ENCODE assay signal across 28 mouse cellular contexts in the genomic region with DNA sequence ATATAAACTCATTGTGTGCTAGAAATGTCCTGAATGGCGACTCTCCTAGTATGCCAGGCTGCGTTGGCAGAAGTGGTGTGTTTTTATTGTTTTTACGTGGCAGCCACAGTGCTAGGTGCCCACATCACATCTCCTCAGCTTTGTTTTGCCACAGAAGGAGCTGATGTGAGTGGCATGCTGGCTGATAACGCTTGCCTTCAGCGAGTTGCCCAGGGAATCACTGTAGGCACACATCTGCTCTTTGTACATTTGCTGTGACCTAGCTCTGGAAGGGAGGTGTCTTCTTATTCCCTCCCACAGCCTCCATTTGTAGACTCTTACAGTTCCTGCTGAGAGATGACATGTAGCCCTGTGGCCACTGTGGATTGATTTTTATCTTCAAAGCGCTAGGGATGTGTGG. TPM values are rescaled to one million over a fixed set of nuclear protein-coding genes. Genes with fewer than 3 reads are reported as not detected.
DNase-seq lines count a peak whose midpoint lies in the region; ATAC-seq and TF ChIP-seq lines count a peak whose summit lies in the region.
"Had no signal": no experiment of that assay in that cellular context is flagged by ENCODE, and none has a peak within 500 bp of the region (broad histone marks: within the 10 kb centered on the region; RNA-seq: fewer than 3 reads in every experiment).

No protein-coding gene starts in this region.

- peaks cover 16% of the 10 kb centered on the region; the same call in 1 of the 2 replicates for H3K4me1 ChIP-seq in neural tube, embryonic 11.5 days (ENCODE audit: control insufficient read depth, insufficient read depth, low read length)

- 81% methylated on average over 6 of the region's 6 CpGs for WGBS in neural tube, embryonic 11.5 days

- no peak overlapping the region for H3K27ac ChIP-seq in gastrocnemius, adult 2 months
- no peak overlapping the region for H3K27ac ChIP-seq in neural tube, embryonic 11.5 days (ENCODE audit: low read depth, low read length)
- H3K27ac ChIP-seq: embryonic facial prominence, embryonic 13.5 days; embryonic facial prominence, embryonic 15.5 days; forebrain, embryonic 10.5 days; forebrain, embryonic 12.5 days had no signal

- no peak for ATAC-seq in neural tube, embryonic 11.5 days (ENCODE audit: insufficient read depth, low FRiP score, low TSS enrichment)
- peak; percentile 27 for ATAC-seq in common myeloid progenitor, adult 5-6 weeks (replicated peaks; ENCODE audit: low read depth, poor library complexity, severe bottlenecking)
- ATAC-seq in megakaryocyte-erythroid progenitor cell, adult 5-6 weeks (replicated peaks; ENCODE audit: low FRiP score, low TSS enrichment, poor library complexity, severe bottlenecking) = peak; percentile 68
- ATAC-seq: activated CD4-positive, CD25-positive, alpha-beta regulatory T cell, adult 4 months; CD4-positive, CD25-positive, alpha-beta regulatory T cell, adult 4 months; forebrain, embryonic 14.5 days; Patski had no signal

- H3K4me2 ChIP-seq in neural tube, embryonic 11.5 days (ENCODE audit: low read depth) = no peak overlapping the region
- H3K4me2 ChIP-seq: embryonic facial prominence, embryonic 13.5 days; embryonic facial prominence, embryonic 15.5 days; forebrain, embryonic 12.5 days had no signal

- no peak for TF ChIP-seq CTCF in gastrocnemius, adult 2 months (IDR thresholded peaks at IDR 0.05)

- H3K36me3 ChIP-seq in neural tube, embryonic 11.5 days (ENCODE audit: control insufficient read depth, insufficient read depth, low read length) = no peaks in the 10 kb centered on the region
- H3K36me3 ChIP-seq: embryonic facial prominence, embryonic 15.5 days; forebrain, embryonic 12.5 days; G1E had no signal

- no peaks in the 10 kb centered on the region for H3K9me3 ChIP-seq in neural tube, embryonic 11.5 days (ENCODE audit: control insufficient read depth, low read length)
- H3K9me3 ChIP-seq: embryonic facial prominence, embryonic 13.5 days; embryonic facial prominence, embryonic 15.5 days; forebrain, embryonic 10.5 days; forebrain, embryonic 12.5 days had no signal

- intact Hi-C loops in gastrocnemius, adult 2 months (cut with DNase I) = no loop called here
- intact Hi-C loops in gastrocnemius, postnatal 14 days (cut with DNase I; ENCODE audit: low total_unique reads) = no loop called here

- H3K9ac ChIP-seq in neural tube, embryonic 11.5 days (ENCODE audit: low read length) = no peak overlapping the region
- H3K9ac ChIP-seq: embryonic facial prominence, embryonic 13.5 days; embryonic facial prominence, embryonic 15.5 days; forebrain, embryonic 12.5 days had no signal

- H3K27me3 ChIP-seq in neural tube, embryonic 11.5 days (ENCODE audit: control insufficient read depth, insufficient read depth, low read length) = no peaks in the 10 kb centered on the region
- H3K27me3 ChIP-seq: CH12.LX; embryonic facial prominence, embryonic 13.5 days; embryonic facial prominence, embryonic 15.5 days; forebrain, embryonic 12.5 days; Patski had no signal

- peak; percentile 2 for DNase-seq in gastrocnemius, adult 2 months
- no peak for DNase-seq in gastrocnemius, postnatal 14 days
- DNase-seq in neural tube, embryonic 11.5 days (ENCODE audit: low spot score) = peak; percentile 8
- DNase-seq in neural tube, embryonic 10.5 days (ENCODE audit: extremely low spot score, low spot score) = no peak
- DNase-seq in layer of hippocampus, adult 9-10 months (ENCODE audit: low spot score) = no peak
- DNase-seq: adrenal gland, adult 8-10 months; adrenal gland, postnatal 14 days; adrenal gland, postnatal 36 days; B cell, adult 2 months; cerebellum, adult 11-12 months; cerebellum, adult 2 months; cerebellum, adult 9-10 months; cerebellum, postnatal 10 days; cerebellum, postnatal 25 days; embryo, embryonic 11 days had no signal

- no peak overlapping the region for H3K4me3 ChIP-seq in gastrocnemius, adult 2 months
- no peak overlapping the region for H3K4me3 ChIP-seq in neural tube, embryonic 11.5 days (ENCODE audit: low read depth, low read length)
- H3K4me3 ChIP-seq: embryonic facial prominence, embryonic 13.5 days; embryonic facial prominence, embryonic 15.5 days; erythroblast, embryonic 14.5 days; forebrain, embryonic 10.5 days; forebrain, embryonic 12.5 days had no signal

RNA-seq across cellular contexts. Expression of gene Ptpn14, which starts 24.2 kb away (rescaled TPM):
- total RNA-seq in gastrocnemius, adult 2 months (2021) = 10 to 100 TPM in 1 of 2 experiments, 1 to 10 TPM in 1; 9.3 to 15.1 TPM
- total RNA-seq in gastrocnemius, postnatal 14 days (2021) = 10 to 100 TPM; 11.0 to 12.9 TPM
- 7.5 and 8.4 TPM in 2 replicates for polyA plus RNA-seq in neural tube, embryonic 11.5 days (2014; fragmentation: Nextera tagmentation; extraction: Ambion mirVana)
- 2.0 and 2.3 TPM in 2 replicates for total RNA-seq in common myeloid progenitor, adult 5-6 weeks (2017)
- 9.0 and 16.3 TPM in 2 replicates for total RNA-seq in megakaryocyte-erythroid progenitor cell, adult 5-6 weeks (2014; fragmentation: Nextera tagmentation)
- 5.3 and 7.2 TPM in 2 replicates for total RNA-seq in megakaryocyte-erythroid progenitor cell, adult 5-6 weeks (2017)
- polyA plus RNA-seq: erythroblast, embryonic 14.5 days; G1E had no signal

Comparison
In these comparisons a context has a peak if more than half of its experiments do, and no peak if none do; other contexts are left out.
1. DNase-seq: peak in gastrocnemius, adult 2 months (single experiment) and neural tube, embryonic 11.5 days (single experiment); none in gastrocnemius, postnatal 14 days (single experiment), neural tube, embryonic 10.5 days (single experiment) and layer of hippocampus, adult 9-10 months (single experiment).